Mouse (Mus musculus): ENCODE measurements around the gene Mipol1.
"Not testable (repeated sequence)": the region's sequence is repeated elsewhere in the genome, so short reads cannot be mapped to it uniquely, and the experiment has no call there.

Gene Mipol1

DNA sequence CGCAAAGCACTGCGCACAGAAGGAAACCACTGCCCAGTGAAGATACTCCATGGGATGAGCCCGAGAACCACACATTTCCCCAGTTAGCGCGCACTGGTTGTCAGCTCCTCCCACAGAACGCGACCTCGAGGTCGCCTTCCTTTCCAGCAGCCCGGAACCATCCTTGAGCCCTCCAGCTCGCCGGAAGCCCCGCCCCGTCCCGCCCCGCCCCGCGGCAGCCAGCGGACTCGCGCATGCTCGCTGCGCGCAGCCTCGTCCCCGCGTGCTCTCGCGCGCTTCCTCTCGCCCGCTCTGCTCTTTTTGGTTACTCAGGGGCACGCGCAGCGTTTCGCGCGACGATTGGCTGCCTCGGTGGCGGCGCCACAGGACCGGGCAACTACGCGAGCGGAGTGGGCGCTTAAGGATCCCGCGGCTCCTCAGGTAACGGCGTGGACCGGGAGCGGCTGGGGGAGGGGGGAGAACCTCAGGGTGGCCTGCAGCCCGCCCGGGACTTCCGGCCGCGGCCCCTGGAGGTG lies at the start of gene Mipol1, which contains the start of gene Prps1l3:
Gene Mipol1 (plus strand): TSS at position 236 of the 515 bp plus-strand sequence.
Gene Prps1l3 (plus strand): TSS at position 221 of the 515 bp plus-strand sequence.
- peak; percentile 85 to 89 for DNase-seq (ENCODE audit: low spot score in 2 of 2)

DNA sequence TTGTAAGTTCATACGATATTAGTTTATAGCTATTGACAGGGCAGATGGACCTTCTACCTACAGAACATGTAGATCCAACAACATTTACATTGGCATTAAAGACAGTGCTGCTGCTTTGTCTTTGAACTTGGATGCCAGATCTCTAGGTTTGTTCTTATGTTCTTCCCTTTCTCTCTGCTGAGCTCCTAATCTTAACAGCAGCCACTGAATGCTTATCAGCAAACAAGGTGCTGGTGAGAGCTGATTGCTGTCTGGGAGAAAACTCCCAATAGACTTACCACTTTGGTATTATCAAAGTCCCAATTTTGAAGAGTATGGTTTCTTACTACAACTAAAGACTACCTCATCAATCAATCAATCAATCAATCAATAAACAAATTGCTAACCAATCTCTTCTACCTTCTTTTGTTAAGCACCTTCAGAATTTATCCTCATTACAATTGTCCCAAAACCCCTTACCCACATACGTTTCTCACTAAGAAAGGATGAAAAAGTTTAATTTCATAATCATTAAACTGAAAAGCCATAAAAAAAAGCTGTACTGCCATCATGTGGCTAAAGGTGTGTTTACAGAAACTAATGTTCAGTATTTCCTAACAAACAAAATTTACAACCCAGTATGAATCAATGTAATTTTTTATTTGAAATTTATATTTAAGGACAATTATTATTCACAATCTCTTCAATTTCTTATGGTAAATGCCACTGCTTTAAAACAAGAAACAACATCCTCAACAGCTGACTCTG lies 45.7 kb upstream of the Mipol1 start:
- DNase-seq (ENCODE audit: low spot score in 2 of 2), result no peak

DNA sequence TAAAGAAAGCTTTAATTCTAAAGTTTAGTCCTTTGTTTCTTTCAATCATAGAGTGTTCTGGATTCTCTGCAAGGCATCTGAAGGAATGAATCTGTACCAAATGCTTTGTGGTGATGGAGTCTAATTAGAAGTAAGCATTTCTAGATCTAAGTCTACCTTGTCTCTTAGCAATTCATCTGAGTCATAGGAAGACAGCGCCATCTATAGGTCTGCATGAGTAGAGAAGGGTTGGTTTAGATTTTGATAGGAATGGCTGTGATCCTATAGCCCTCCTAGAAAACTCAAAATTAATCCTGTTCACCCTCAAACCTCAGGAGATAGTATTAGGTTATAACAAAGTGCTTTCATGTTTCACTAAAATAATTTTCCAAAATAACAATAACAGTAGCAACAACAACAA lies 44.8 kb upstream of the Mipol1 start:
- DNase-seq (ENCODE audit: low spot score in 2 of 2), result no peak

DNA sequence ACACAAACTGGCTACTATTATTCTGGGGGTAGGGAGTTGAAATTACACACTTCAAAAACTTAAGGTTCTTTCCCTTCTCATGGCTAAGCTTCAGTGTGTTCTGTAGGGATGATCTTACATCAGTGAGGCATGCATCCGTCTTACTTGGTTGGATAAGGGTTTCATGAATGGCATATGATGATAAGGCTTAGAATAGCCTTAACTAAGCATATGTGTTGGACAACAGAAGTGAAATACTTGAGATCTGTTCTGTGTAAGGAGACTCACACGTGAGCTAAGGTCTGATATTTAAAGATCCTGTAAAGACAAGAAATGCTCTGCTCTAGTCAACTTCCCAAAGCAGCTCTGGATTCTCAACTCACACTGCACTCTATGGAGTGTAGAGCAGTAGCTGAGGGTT lies 44.1 kb upstream of the Mipol1 start:
- no peak for DNase-seq (ENCODE audit: low spot score in 2 of 2)

DNA sequence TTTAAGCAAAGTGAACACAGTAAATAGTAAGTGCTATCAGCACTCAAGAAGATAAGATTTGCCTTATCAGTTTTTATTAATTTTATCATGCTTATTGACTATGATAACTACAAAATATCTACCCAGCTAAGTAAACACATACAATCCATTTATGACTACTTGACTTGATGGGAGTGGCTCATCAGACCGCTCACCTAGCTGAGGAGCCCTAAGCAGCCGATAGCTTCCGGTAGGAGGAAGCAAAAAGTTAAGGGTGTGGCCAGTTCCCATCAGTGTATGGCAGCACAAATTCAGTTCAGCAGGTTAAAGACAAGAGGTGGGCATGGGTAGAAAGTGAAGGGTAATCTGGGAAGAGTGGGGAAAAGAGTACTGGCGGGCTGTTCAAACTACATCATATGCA lies 43.2 kb upstream of the Mipol1 start:
- no peak for DNase-seq (ENCODE audit: low spot score in 2 of 2)

DNA sequence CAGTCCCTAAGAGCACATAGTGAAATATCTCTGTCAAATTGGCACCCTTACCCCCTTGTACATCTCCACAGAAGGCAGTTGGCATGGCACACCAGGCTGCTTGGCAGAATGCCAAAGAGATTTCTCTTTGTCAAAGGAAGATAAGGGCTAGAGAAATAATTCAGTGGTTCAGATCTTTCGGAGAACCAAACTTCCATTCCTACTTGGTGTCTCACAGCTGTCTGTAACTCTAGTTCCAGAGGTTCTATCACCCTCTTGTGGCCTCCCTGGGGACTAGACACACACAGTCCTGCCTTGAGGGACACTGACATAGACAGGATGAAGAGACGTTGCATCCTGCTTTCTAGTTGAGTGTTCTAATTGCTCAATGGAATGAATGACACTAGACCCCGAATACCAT lies 35.6 kb upstream of the Mipol1 start:
- peak in 1 of 2 experiments; percentile 3 for DNase-seq (ENCODE audit: low spot score in 2 of 2)

DNA sequence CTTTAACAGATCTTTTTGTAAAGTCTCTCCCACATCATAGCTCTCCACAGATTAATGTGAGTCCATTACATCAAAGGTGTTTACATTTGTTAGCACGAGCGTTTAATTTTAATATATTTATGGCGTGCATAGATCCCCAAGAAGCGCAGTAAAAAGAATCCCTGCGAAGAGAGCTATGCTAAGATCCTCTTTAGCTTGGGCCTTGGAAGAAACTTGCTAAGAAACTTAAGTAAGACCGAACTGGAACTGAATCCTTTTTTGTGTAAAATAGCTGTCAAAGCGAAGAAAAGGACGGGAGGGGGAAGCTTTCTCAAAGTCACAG lies 34.0 kb upstream of the Mipol1 start:
- no peak for DNase-seq (ENCODE audit: low spot score in 2 of 2)

DNA sequence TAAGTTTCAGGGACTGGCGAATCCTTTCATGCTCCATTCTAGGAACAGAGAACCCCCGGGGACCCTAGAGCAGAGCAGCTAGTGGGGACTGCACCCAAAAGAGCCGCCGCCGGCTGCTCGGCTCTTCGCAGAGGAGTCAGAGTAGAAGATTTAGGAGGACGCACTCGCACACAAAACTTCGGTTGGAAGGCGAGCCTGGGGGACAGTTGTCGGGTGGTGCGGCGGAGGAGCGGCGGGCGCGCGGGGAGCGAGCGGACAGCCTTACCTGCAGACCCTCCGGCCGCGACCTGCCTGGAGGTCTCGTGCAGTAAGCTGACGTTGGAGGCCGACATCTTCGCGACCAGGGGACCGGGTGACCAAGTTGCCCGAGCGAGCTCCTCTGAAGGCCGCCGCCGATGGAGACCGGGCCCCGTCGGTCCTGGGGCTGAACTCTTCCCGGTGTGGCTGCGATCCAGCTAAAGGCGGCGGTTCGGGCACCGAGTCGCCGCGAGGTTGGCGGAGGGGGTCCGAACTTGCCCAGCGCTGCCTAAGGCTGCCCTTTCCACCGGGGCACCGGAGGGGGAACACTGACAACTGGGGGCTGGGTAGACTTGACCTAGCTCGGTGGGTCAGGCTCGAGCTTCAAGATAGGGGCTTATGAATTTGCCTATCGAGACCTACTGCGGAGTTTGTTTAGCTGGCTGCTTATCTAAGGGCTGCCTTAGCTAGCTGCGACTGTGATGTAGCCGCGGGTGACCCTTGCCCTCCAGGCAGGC lies 33.4 kb upstream of the Mipol1 start:
- peak in 1 of 2 experiments; percentile 4 for DNase-seq (ENCODE audit: low spot score in 2 of 2)

DNA sequence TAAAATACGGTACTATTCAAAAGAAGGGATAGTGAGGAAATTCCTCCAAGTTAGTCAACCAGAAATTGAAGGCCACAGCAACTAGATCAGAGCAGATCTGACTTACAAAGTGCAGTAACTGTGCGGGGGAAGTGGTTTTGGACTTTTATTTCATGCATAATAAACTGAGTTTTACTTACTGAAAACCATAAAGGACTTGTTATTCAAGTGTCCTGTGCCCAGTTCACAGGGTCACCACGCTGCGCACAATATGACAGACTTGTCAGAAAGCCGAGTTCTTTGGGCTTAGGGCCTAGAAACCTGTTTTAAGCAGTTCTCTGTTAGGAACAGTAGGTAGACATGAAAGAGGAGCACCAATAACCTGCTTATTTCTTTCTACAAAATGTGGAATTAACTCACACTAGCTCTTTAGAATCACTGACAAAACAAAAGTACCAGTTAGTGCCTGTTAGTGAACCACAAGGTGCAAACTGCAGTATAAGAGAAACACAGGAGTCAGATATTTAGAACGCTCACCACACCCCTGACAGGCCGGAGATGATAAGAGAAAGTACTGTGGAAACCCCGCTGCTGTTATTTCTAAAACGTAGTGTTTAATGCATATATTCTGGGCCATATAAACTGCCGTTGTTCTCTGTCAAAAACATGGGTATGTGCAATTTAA lies 32.7 kb upstream of the Mipol1 start, which contains the start of gene Slc25a21:
Gene Slc25a21 (minus strand): TSS at position 110 of the 664 bp plus-strand sequence.
- no peak for DNase-seq (ENCODE audit: low spot score in 2 of 2)

DNA sequence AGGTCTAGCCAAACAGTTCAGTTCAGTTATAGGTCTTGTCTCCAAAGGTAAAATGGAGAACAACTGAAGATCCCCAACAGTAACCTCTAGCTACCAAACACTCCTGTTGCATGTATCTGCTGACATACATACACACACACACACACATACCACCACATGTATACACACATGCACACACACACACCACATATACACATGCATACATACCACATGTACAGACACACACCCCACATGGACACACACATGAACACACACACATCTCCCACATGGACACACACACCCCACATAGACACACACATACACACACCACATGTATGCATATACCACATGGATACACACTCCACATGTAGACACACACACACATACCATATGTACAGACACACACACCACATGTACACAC lies 32.0 kb upstream of the Mipol1 start:
- no peak for DNase-seq (ENCODE audit: low spot score in 2 of 2)

DNA sequence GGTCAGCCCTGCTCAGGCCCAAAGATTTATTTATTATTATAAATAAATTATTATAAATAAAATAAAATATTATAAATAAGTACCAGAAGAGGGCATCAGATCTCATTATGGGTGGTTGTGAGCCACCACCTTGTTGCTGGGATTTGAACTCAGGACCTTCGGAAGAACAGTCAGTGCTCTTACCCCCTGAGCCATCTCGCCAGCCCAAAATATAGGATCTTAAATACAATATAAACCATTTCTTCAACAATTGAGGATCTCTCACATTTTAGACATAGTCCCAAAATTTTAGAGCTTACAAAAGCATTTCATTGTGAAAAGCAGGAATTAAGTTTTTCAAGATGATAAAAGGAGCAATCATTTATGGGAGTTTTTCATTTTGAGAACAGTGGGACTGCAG lies 30.8 kb upstream of the Mipol1 start:
- DNase-seq (ENCODE audit: low spot score in 2 of 2), result no peak

DNA sequence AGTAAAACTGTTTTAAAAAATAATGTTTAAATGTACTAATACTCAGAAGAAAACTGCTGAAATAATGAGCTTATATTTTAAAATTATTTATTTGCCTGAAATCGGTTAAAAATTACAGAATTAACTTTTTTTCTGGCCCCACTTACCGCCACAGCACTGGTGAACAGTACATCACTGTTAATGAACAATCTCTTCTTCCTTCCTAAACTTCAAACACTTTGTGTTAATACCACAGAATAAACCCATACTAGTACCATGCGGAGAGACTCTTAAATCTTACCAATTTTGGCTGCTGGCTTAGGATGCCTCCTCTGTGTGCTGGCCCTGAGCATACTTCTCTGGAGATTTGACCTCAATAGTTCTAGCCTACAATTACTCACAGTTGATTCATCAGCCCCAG lies 28.3 kb upstream of the Mipol1 start:
- no peak for DNase-seq (ENCODE audit: low spot score in 2 of 2)

DNA sequence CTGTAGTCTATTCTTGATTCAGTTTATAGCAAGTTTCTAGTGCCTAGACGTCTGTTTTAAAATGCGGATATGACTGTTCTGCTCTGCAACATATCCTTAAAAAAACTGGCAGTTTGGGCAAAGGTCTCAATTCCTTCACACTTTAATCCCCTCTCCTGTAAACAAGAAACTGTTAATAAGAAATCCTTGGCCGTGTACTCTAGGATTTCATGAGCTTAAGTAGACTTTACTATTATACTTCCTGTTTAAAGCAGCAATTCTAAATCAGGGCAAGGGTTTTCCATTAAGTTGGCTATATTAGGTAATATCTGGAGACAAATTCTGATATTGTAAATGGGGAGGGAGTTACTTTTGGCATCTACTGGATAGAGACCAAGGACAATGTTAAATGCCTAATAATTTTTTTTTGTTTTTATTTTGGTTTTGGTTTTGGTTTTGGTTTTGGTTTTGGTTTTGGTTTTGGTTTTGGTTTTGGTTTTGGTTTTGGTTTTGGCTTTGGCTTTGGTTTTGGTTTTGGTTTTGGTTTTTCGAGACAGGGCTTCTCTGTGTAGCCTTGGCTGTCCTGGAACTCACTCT lies 25.9 kb upstream of the Mipol1 start:
- no peak for DNase-seq (ENCODE audit: low spot score in 2 of 2)

DNA sequence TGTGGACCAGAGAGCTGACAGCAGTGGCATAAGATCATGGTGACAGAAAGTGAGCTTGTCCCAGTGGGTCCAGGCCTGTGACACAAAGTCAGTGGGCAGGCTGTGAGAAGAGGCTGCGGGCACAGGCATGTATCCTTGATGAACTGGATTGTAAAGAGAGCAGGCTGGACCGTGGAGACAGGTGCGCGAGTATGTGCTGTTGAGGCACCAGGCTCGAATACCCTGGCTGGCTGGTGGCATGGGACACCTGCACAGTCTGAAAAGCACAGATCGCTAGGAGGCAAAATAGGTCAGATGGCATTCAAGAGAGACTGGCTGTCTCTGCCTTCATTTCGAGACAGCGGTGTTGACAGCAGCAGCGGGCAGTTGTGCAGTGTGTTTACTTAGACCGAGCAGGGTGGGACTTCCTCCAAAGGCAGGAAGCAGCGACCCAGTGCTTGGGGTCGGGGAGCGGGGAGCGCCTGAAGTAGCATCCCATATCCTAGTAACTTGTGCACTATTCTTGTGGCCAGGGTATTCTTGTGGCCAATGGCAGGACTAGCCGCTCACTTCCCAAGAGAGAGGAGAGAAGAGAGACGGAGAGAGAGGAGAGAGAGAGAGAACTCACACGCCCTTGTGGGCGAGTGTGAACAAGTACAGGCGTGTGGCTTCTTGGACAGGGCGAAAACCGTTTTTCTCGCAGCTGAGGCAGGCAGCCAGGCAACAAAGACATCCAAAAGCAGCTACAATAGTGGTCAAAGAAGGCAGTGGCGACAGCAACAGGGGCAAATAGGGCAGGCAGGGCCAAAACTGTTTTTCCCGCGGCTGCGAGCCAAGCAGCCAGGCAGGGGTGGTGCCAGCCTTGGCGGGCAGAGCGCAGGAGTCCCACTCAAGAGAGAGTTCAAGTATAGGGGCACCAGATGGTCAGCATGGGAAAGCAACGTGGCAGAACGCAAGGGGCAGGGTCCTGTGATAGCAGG lies 18.6 kb upstream of the Mipol1 start:
- peak; percentile 19 to 24 for DNase-seq (ENCODE audit: low spot score in 2 of 2)

DNA sequence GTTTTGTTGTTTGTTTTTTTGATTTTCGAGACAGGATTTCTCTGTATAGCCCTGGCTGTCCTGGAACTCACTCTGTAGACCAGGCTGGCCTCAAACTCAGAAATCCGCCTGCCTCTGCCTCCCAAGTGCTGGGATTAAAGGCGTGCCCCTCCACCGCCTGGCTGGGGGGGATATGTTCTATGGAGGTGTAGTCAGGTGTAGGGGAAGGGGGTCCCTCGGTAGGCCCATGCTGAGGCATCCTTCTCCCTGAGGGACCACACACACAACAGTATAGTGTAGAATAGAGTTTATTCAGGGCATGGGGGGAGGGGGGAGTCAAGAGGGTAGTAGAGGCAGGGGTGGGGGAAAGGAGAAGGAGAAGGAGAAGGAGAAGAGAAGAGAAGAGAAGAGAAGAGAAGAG lies 17.8 kb upstream of the Mipol1 start:
- DNase-seq (ENCODE audit: low spot score in 2 of 2), result not testable (repeated sequence)

DNA sequence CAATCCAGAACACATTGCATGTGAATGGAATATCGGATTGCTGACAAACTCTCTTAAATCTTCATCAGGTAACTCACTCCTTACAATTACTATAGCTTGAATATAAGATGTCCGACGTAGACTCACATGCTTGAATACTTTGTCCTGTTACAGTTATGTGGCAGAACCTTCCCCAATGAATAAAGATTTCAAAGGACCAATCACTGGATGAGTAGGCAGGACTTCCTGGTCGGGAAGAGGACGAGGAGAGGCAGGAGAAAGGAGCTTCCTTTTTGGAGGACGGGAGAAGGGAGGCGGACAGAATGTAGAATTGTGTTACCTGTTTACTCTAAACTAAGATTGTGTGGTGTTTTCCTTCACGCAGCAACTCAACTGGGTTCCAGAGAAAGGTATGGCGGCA lies 3.8 kb upstream of the Mipol1 start:
- no peak for DNase-seq (ENCODE audit: low spot score in 2 of 2)

DNA sequence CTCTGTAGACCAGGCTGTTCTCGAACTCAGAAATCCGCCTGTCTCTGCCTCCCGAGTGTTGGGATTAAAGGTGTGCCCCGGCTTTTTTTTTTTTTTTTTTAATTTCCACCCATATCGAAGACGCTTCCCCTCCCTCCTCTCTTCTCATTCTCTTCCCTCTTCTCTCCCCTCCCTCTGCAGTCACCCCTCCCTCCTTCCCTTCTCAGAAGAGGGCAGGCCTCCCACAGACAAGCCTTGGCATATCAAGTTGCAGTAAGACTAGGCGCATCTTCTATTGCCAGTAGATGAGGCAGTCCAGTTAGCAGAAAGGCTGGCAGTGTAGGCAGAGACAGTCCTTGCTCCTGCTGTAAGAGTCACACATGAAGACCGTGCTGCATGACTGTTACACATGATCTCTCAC lies 2.5 kb upstream of the Mipol1 start:
- no peak for DNase-seq (ENCODE audit: low spot score in 2 of 2)

DNA sequence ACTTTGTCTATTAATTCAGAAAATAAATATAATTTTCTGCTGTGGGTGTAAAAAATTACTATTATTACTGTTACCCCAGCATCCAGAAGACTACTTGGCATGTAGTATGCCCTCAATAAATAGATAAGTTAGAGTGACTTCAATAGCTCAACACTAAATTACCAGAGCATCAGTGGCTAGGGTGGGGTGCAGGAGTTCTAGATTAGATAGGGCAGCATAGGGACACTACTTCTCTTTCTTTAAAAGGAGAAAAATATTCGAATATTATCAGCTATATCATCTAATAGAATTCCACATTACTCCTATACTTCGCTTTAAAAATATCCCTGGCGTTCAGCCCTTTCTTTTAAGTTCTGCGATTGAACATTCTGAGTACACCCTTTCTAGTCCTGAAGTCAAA lies 524 bp upstream of the Mipol1 start:
- no peak for DNase-seq (ENCODE audit: low spot score in 2 of 2)

DNA sequence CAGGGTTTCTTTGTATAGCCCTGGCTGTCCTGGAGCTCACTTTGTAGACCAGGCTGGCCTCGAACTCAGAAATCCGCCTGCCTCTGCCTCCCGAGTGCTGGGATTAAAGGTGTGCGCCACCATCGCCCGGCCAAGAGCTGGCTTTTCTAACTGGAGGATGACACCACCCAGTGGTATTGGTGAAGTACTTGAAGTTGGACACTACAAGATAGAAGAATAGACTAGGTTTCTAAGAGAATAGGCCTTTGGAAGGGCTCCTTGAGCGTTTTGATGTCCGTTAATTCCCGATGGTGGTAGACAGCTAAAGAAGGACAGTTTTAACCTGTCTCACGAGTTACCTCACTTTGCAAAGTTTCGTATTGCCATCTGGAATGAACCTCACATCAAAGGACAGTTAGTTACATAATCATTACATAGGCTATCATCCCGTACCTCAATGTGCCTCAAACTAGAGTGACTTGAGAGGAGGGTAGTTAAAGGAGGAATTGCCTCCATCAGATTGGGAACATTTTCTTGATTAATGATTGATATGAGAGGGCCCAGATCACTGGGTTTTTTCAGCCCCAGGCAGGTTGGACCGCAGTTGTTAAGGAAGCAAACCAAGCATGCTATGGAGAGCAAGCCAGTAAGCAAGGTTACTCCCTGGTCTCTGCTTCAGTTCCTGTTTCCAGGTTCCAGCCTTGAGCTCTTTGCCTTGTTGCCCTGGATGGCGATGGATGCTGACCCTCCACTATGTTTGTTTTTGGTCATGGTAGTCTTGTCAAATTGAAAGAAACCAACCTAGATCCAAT lies 1.1 kb downstream of the Mipol1 start:
- DNase-seq (ENCODE audit: low spot score in 2 of 2), result peak in 1 of 2 experiments; percentile 6

DNA sequence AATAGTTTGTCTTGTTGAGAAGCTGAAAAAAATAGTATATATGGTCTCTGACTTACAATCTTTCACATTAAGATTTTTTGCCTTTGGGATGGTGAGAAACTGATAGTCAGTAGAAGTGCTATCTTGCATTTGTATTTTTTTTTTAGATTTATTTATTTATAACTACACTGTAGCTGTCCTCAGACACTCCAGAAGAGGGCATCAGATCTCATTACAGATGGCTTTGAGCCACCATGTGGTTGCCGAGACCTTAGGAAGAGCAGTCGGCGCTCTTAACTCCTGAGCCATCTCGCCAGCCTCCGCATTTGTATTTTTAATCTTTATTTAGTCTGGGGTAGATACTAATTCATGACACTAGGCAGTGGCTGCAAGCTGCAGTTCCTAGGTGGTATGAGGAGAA lies 3.2 kb downstream of the Mipol1 start:
- DNase-seq (ENCODE audit: low spot score in 2 of 2), result no peak
